Mouse (Mus musculus) kidney, embryonic 15.5 days (tissue): ENCODE measurements at regions not wholly inside any gene's neighbourhood (a gene's known extent, or its start where the extent isn't known, plus 50 kb on each side); places are given as distances from the start of the nearest gene placed in this dataset.
A peak's percentile ranks its signal among the peaks of the same experiment; 100 is the strongest.

Source experiments
- ATAC-seq: fragments of 200-750 bp; cut with Nextera tagmentation; replicated peaks from 2 replicates; pipeline ENCODE4 v1.8.0; 2017; ENCODE audit warnings: moderate TSS enrichment; ENCODE audit not compliant: low FRiP score
- H3K27ac ChIP-seq: fragments of 300-500 bp; sonication (generic); 2 replicates; pipeline ENCODE4 v1.5.1; 2015; ENCODE audit warnings: mild to moderate bottlenecking, inconsistent platforms
- H3K27me3 ChIP-seq: fragments of 300-500 bp; sonication (generic); 2 replicates; pipeline ENCODE4 v1.6.1; 2015; ENCODE audit warnings: inconsistent platforms
- H3K36me3 ChIP-seq: fragments of 300-500 bp; sonication (generic); 2 replicates; pipeline ENCODE4 v1.6.1; 2015; ENCODE audit warnings: inconsistent platforms
- H3K4me1 ChIP-seq: fragments of 300-500 bp; sonication (generic); 2 replicates; pipeline ENCODE4 v1.6.1; 2015; ENCODE audit warnings: inconsistent platforms
- H3K4me2 ChIP-seq: fragments of 300-500 bp; sonication (generic); 2 replicates; pipeline ENCODE4 v1.6.1; 2015; ENCODE audit warnings: moderate library complexity, mild to moderate bottlenecking, inconsistent platforms
- H3K4me3 ChIP-seq: fragments of 300-500 bp; sonication (generic); replicated peaks from 2 replicates; pipeline ENCODE4 v1.5.1; 2015; ENCODE audit warnings: mild to moderate bottlenecking, inconsistent platforms
- H3K9ac ChIP-seq: fragments of 300-500 bp; sonication (generic); 2 replicates; pipeline ENCODE4 v1.6.1; 2015; ENCODE audit warnings: mild to moderate bottlenecking, inconsistent platforms
- H3K9me3 ChIP-seq: fragments of 300-500 bp; sonication (generic); replicated peaks from 2 replicates; pipeline ENCODE4 v1.6.1; 2016; ENCODE audit warnings: inconsistent platforms
- WGBS: fragments of 180-500 bp; shearing (Covaris S2); methylation state at CpG from one replicate; pipeline ENCODE4 v1.1.7; 2015; ENCODE audit warnings: mixed read lengths; 5-methylcytosine and 5-hydroxymethylcytosine counted together

- 79% methylated on average over 1 of the region's 1 CpGs for WGBS
- H3K4me1 ChIP-seq = no peaks in the 10 kb centered on the region
- no peak overlapping the region for H3K27ac ChIP-seq
- H3K4me2 ChIP-seq = no peak overlapping the region
- ATAC-seq = no peak
- H3K4me3 ChIP-seq = no peak overlapping the region
- H3K27me3 ChIP-seq = no peaks in the 10 kb centered on the region
- H3K36me3 ChIP-seq = no peaks in the 10 kb centered on the region
- no peak overlapping the region for H3K9ac ChIP-seq
- H3K9me3 ChIP-seq = no peaks in the 10 kb centered on the region
Measured at GRCm38 (mm10) chr1:35000801-35001200, 151.0 kb downstream of the Plekhb2 start.

GRCm38 (mm10) chr1:35017471-35017870 lies 167.7 kb downstream of the Plekhb2 start:
- no peaks in the 10 kb centered on the region for H3K27me3 ChIP-seq
- no peak overlapping the region for H3K27ac ChIP-seq
- no peaks in the 10 kb centered on the region for H3K4me1 ChIP-seq
- 68% methylated on average over 4 of the region's 4 CpGs for WGBS
- H3K4me2 ChIP-seq = no peak overlapping the region
- H3K9me3 ChIP-seq = no peaks in the 10 kb centered on the region
- no peak overlapping the region for H3K4me3 ChIP-seq
- H3K9ac ChIP-seq = no peak overlapping the region
- no peaks in the 10 kb centered on the region for H3K36me3 ChIP-seq
- 0 out of 2 replicates have a peak, but pooled peaks have one; percentile 62 for ATAC-seq

- Histone ChIP-seq H3K4me2 (no peak overlapping the region), H3K9ac (no peak overlapping the region), H3K9me3 (no peaks in the 10 kb centered on the region), H3K4me3 (no peak overlapping the region), H3K4me1 (no peaks in the 10 kb centered on the region), H3K27me3 (no peaks in the 10 kb centered on the region), H3K27ac (no peak overlapping the region), H3K36me3 (no peaks in the 10 kb centered on the region)
- 61% methylated on average over 4 of the region's 4 CpGs for WGBS
- ATAC-seq = no peak
Measured at GRCm38 (mm10) chr1:35032619-35033018, 182.8 kb downstream of the Plekhb2 start.

- ATAC-seq = no peak
- no peak overlapping the region for H3K27ac ChIP-seq
- H3K9ac ChIP-seq = no peak overlapping the region
- WGBS = 68% methylated on average over 1 of the region's 1 CpGs
- no peaks in the 10 kb centered on the region for H3K36me3 ChIP-seq
- no peaks in the 10 kb centered on the region for H3K4me1 ChIP-seq
- H3K27me3 ChIP-seq = no peaks in the 10 kb centered on the region
- no peaks in the 10 kb centered on the region for H3K9me3 ChIP-seq
- H3K4me3 ChIP-seq = no peak overlapping the region
- H3K4me2 ChIP-seq = no peak overlapping the region
Measured at GRCm38 (mm10) chr1:35072811-35073210, 223.0 kb downstream of the Plekhb2 start.

GRCm38 (mm10) chr1:35094873-35095272 lies 245.1 kb downstream of the Plekhb2 start:
- Histone ChIP-seq H3K27me3 (no peaks in the 10 kb centered on the region), H3K9me3 (no peaks in the 10 kb centered on the region), H3K4me3 (no peak overlapping the region), H3K4me2 (no peak overlapping the region), H3K36me3 (no peaks in the 10 kb centered on the region), H3K9ac (no peak overlapping the region), H3K4me1 (0 out of 2 replicates have a peak, but pooled peaks cover 3% of the 10 kb centered on the region), H3K27ac (no peak overlapping the region)
- WGBS = 68% methylated on average over 1 of the region's 1 CpGs
- no peak for ATAC-seq

- Histone ChIP-seq H3K4me2 (no peak overlapping the region), H3K27ac (no peak overlapping the region), H3K27me3 (no peaks in the 10 kb centered on the region), H3K36me3 (no peaks in the 10 kb centered on the region), H3K9ac (no peak overlapping the region), H3K4me3 (no peak overlapping the region), H3K9me3 (no peaks in the 10 kb centered on the region), H3K4me1 (0 out of 2 replicates have a peak, but pooled peaks cover 3% of the 10 kb centered on the region)
- no peak for ATAC-seq
- 41% methylated on average over 2 of the region's 2 CpGs for WGBS
Measured at GRCm38 (mm10) chr1:35095785-35096184, 246.0 kb downstream of the Plekhb2 start.

GRCm38 (mm10) chr1:35106665-35107064 lies 256.9 kb downstream of the Plekhb2 start:
- 86% methylated on average over 1 of the region's 1 CpGs for WGBS
- Histone ChIP-seq H3K4me3 (no peak overlapping the region), H3K4me2 (no peak overlapping the region), H3K27me3 (no peaks in the 10 kb centered on the region), H3K4me1 (no peaks in the 10 kb centered on the region), H3K36me3 (no peaks in the 10 kb centered on the region), H3K27ac (no peak overlapping the region), H3K9ac (no peak overlapping the region), H3K9me3 (no peaks in the 10 kb centered on the region)
- peak; percentile 54; the same call in 1 of the 2 replicates for ATAC-seq

- Histone ChIP-seq H3K27me3 (no peaks in the 10 kb centered on the region), H3K4me1 (no peaks in the 10 kb centered on the region), H3K4me3 (no peak overlapping the region), H3K9me3 (no peaks in the 10 kb centered on the region), H3K4me2 (no peak overlapping the region), H3K36me3 (no peaks in the 10 kb centered on the region), H3K9ac (no peak overlapping the region), H3K27ac (no peak overlapping the region)
- no peak for ATAC-seq
- 66% methylated on average over 1 of the region's 1 CpGs for WGBS
Measured at GRCm38 (mm10) chr1:35109801-35110200, 260.0 kb downstream of the Plekhb2 start.

- H3K4me3 ChIP-seq = no peak overlapping the region
- no peak overlapping the region for H3K4me2 ChIP-seq
- no peaks in the 10 kb centered on the region for H3K36me3 ChIP-seq
- H3K9ac ChIP-seq = no peak overlapping the region
- no peak for ATAC-seq
- 0 out of 2 replicates have a peak, but pooled peaks cover 15% of the 10 kb centered on the region for H3K9me3 ChIP-seq
- no peak overlapping the region for H3K27ac ChIP-seq
- no peaks in the 10 kb centered on the region for H3K27me3 ChIP-seq
- no peaks in the 10 kb centered on the region for H3K4me1 ChIP-seq
Measured at GRCm38 (mm10) chr1:35115521-35115920, 265.7 kb downstream of the Plekhb2 start.

- no peak overlapping the region for H3K4me2 ChIP-seq
- no peak overlapping the region for H3K9ac ChIP-seq
- H3K4me1 ChIP-seq = no peaks in the 10 kb centered on the region
- H3K27ac ChIP-seq = no peak overlapping the region
- H3K27me3 ChIP-seq = no peaks in the 10 kb centered on the region
- H3K36me3 ChIP-seq = no peaks in the 10 kb centered on the region
- no peak overlapping the region for H3K4me3 ChIP-seq
- no peaks in the 10 kb centered on the region for H3K9me3 ChIP-seq
- ATAC-seq = no peak
- WGBS = 86% methylated on average over 3 of the region's 3 CpGs
Measured at GRCm38 (mm10) chr1:35137907-35138306, 288.1 kb downstream of the Plekhb2 start.

- Histone ChIP-seq H3K27me3 (no peaks in the 10 kb centered on the region), H3K36me3 (no peaks in the 10 kb centered on the region), H3K4me3 (no peak overlapping the region), H3K9ac (no peak overlapping the region), H3K4me2 (no peak overlapping the region), H3K27ac (no peak overlapping the region), H3K9me3 (no peaks in the 10 kb centered on the region), H3K4me1 (no peaks in the 10 kb centered on the region)
- no peak for ATAC-seq
Measured at GRCm38 (mm10) chr1:35149036-35149435, 299.3 kb downstream of the Plekhb2 start.

- Histone ChIP-seq H3K36me3 (no peaks in the 10 kb centered on the region), H3K4me3 (no peak overlapping the region), H3K27me3 (no peaks in the 10 kb centered on the region), H3K4me2 (no peak overlapping the region), H3K9ac (no peak overlapping the region), H3K9me3 (no peaks in the 10 kb centered on the region), H3K27ac (no peak overlapping the region), H3K4me1 (no peaks in the 10 kb centered on the region)
- ATAC-seq = no peak
Measured at GRCm38 (mm10) chr1:35162506-35162905, 312.7 kb downstream of the Plekhb2 start.

- Histone ChIP-seq H3K9ac (no peak overlapping the region), H3K4me3 (no peak overlapping the region), H3K27ac (no peak overlapping the region), H3K4me1 (no peaks in the 10 kb centered on the region), H3K4me2 (no peak overlapping the region), H3K9me3 (no peaks in the 10 kb centered on the region), H3K27me3 (no peaks in the 10 kb centered on the region), H3K36me3 (no peaks in the 10 kb centered on the region)
- 90% methylated on average over 2 of the region's 2 CpGs for WGBS
- ATAC-seq = no peak
Measured at GRCm38 (mm10) chr1:35200656-35201055, 350.9 kb downstream of the Plekhb2 start.
